Mouse (Mus musculus) liver, embryonic 11.5 days (tissue): ENCODE data around the gene Hfe. TPM values are rescaled to one million over a fixed set of nuclear protein-coding genes. Genes with fewer than 3 reads are reported as not detected.

Experiments
- ATAC-seq: fragments of 200-750 bp; cut with Nextera tagmentation; replicated peaks from 2 replicates; pipeline ENCODE4 v1.8.0; 2017; ENCODE audit warnings: moderate number of reproducible peaks, mild to moderate bottlenecking, moderate TSS enrichment, moderate library complexity; ENCODE audit not compliant: low FRiP score
- DNase-seq: peaks from one replicate; pipeline ENCODE4 v3.0.0-alpha.2; 2017; ENCODE audit warnings: low spot score
- H3K27ac ChIP-seq: fragments of 300-500 bp; sonication (generic); 2 replicates; pipeline ENCODE4 v1.5.1; 2014; ENCODE audit warnings: mild to moderate bottlenecking, low read depth, low read length, control low read depth
- H3K27me3 ChIP-seq: fragments of 300-500 bp; sonication (generic); replicated peaks from 2 replicates; pipeline ENCODE4 v1.6.1; 2014; ENCODE audit warnings: low read length, mixed read lengths; ENCODE audit not compliant: control insufficient read depth, insufficient read depth
- H3K36me3 ChIP-seq: fragments of 300-500 bp; sonication (generic); 2 replicates; pipeline ENCODE4 v1.6.1; 2014; ENCODE audit warnings: mild to moderate bottlenecking, low read length, moderate library complexity, mixed read lengths; ENCODE audit not compliant: control insufficient read depth, insufficient read depth
- H3K4me1 ChIP-seq: fragments of 300-500 bp; sonication (generic); replicated peaks from 2 replicates; pipeline ENCODE4 v1.6.1; 2014; ENCODE audit warnings: low read length, mixed read lengths; ENCODE audit not compliant: control insufficient read depth, insufficient read depth
- H3K4me2 ChIP-seq: fragments of 300-500 bp; sonication (generic); 2 replicates; pipeline ENCODE4 v1.6.1; 2014; ENCODE audit warnings: mild to moderate bottlenecking, control low read depth, moderate library complexity
- H3K4me3 ChIP-seq: fragments of 300-500 bp; sonication (generic); 2 replicates; pipeline ENCODE4 v1.5.1; 2014; ENCODE audit warnings: low read depth, low read length, control low read depth
- H3K9ac ChIP-seq: fragments of 300-500 bp; sonication (generic); 2 replicates; pipeline ENCODE4 v1.6.1; 2014; ENCODE audit warnings: low read depth, low read length, control low read depth
- H3K9me3 ChIP-seq: fragments of 300-500 bp; sonication (generic); 2 replicates; pipeline ENCODE4 v1.6.1; 2016; ENCODE audit warnings: low read length, inconsistent platforms, mixed read lengths; ENCODE audit not compliant: control insufficient read depth
- WGBS: fragments of 180-500 bp; shearing (Covaris S2); extraction: QIAGEN DNeasy Blood & Tissue Kit; methylation state at CpG from one replicate; pipeline ENCODE4 v1.1.7; 2014; 5-methylcytosine and 5-hydroxymethylcytosine counted together
- polyA plus RNA-seq: library from polyadenylated mRNA; unstranded; fragments of >200 nt; fragmentation: Nextera tagmentation; extraction: Ambion mirVana; gene quantifications from 2 replicates; pipeline ENCODE4 v1.2.1, GENCODE M21; 2014

Gene Hfe
- polyA plus RNA-seq, 1 experiment from 2014 or later: 6.1 TPM

- no peaks in the 10 kb centered on the region for H3K27me3 ChIP-seq
- DNase-seq (no peak), ATAC-seq (no peak)
- H3K36me3 ChIP-seq: no peaks in the 10 kb centered on the region
- H3K27ac ChIP-seq: peak overlapping the region; percentile 100
- H3K4me2 ChIP-seq: peak overlapping the region; percentile 91
- peak overlapping the region; percentile 83 for H3K9ac ChIP-seq
- peak overlapping the region; percentile 52 for H3K4me3 ChIP-seq
- H3K9me3 ChIP-seq: no peaks in the 10 kb centered on the region
- 23% methylated on average over 13 of the region's 13 CpGs for WGBS
- peaks cover 7% of the 10 kb centered on the region for H3K4me1 ChIP-seq
These were observed 29.7 kb upstream of the Hfe start for GRCm38 (mm10) chr13:23740256-23740840.

GRCm38 (mm10) chr13:23739922-23740252 lies 29.2 kb upstream of the Hfe start:
- Histone ChIP-seq H3K9ac (peak overlapping the region; percentile 83), H3K9me3 (no peaks in the 10 kb centered on the region), H3K4me3 (peak overlapping the region; percentile 52), H3K27ac (peak overlapping the region; percentile 100), H3K27me3 (no peaks in the 10 kb centered on the region), H3K4me1 (peaks cover 7% of the 10 kb centered on the region), H3K4me2 (peak overlapping the region; percentile 91), H3K36me3 (no peaks in the 10 kb centered on the region)
- WGBS: under 1% methylated on average over 14 of the region's 14 CpGs
- ATAC-seq: no peak
- DNase-seq: no peak

GRCm38 (mm10) chr13:23739069-23739921 lies 28.6 kb upstream of the Hfe start:
- Histone ChIP-seq H3K27ac (peak overlapping the region; percentile 100), H3K9me3 (no peaks in the 10 kb centered on the region), H3K9ac (peak overlapping the region; percentile 83), H3K4me3 (peak overlapping the region; percentile 52), H3K36me3 (no peaks in the 10 kb centered on the region), H3K27me3 (no peaks in the 10 kb centered on the region), H3K4me1 (peaks cover 7% of the 10 kb centered on the region), H3K4me2 (peak overlapping the region; percentile 91)
- DNase-seq (peak; percentile 94), ATAC-seq (peak; percentile 85)
- WGBS: under 1% methylated on average over 39 of the region's 39 CpGs

GRCm38 (mm10) chr13:23738677-23739068 lies 28.0 kb upstream of the Hfe start, which contains the start of gene Hist1h1c:
Gene Hist1h1c (plus strand): TSS chr13:23738808.
- ATAC-seq: peak; percentile 83

GRCm38 (mm10) chr13:23738041-23738440 lies 27.4 kb upstream of the Hfe start:
- DNase-seq: no peak
- H3K4me1 ChIP-seq: peaks cover 7% of the 10 kb centered on the region
- H3K4me2 ChIP-seq: peak overlapping the region; percentile 91
- no peaks in the 10 kb centered on the region for H3K36me3 ChIP-seq
- no peak for ATAC-seq
- peak overlapping the region; percentile 83 for H3K9ac ChIP-seq
- H3K9me3 ChIP-seq: no peaks in the 10 kb centered on the region
- peak overlapping the region; percentile 100 for H3K27ac ChIP-seq
- peak overlapping the region; percentile 52 for H3K4me3 ChIP-seq
- no peaks in the 10 kb centered on the region for H3K27me3 ChIP-seq
- 23% methylated on average over 4 of the region's 4 CpGs for WGBS

More at GRCm38 (mm10) chr13:23738677-23739068, 28.0 kb upstream of the Hfe start, which contains the start of gene Hist1h1c:
- peaks cover 7% of the 10 kb centered on the region for H3K4me1 ChIP-seq
- WGBS: under 1% methylated on average over 30 of the region's 38 CpGs
- DNase-seq: peak; percentile 95
- H3K36me3 ChIP-seq: no peaks in the 10 kb centered on the region
- H3K27ac ChIP-seq: peak within 1 kb of the TSS; percentile 100
- H3K27me3 ChIP-seq: no peaks in the 10 kb centered on the region
- peak within 1 kb of the TSS; percentile 83 for H3K9ac ChIP-seq
- peak within 1 kb of the TSS; percentile 52 for H3K4me3 ChIP-seq
- peak within 1 kb of the TSS; percentile 91 for H3K4me2 ChIP-seq
- H3K9me3 ChIP-seq: no peaks in the 10 kb centered on the region

- Histone ChIP-seq H3K4me3 (no peak overlapping the region), H3K9me3 (no peaks in the 10 kb centered on the region), H3K36me3 (no peaks in the 10 kb centered on the region), H3K4me2 (no peak overlapping the region), H3K27me3 (no peaks in the 10 kb centered on the region), H3K9ac (no peak overlapping the region), H3K4me1 (peaks cover 7% of the 10 kb centered on the region), H3K27ac (peak overlapping the region; percentile 32; the same call in 1 of the 2 replicates)
- 91% methylated on average over 5 of the region's 5 CpGs for WGBS
- DNase-seq (no peak), ATAC-seq (no peak)
These were observed 26.4 kb upstream of the Hfe start for GRCm38 (mm10) chr13:23737091-23737490.

- ATAC-seq (0 out of 2 replicates have a peak, but pooled peaks have one; percentile 29), DNase-seq (no peak)
- Histone ChIP-seq H3K4me3 (no peak overlapping the region), H3K4me1 (peaks cover 12% of the 10 kb centered on the region; the same call in 1 of the 2 replicates), H3K27ac (no peak overlapping the region), H3K4me2 (no peak overlapping the region), H3K36me3 (no peaks in the 10 kb centered on the region), H3K9ac (no peak overlapping the region), H3K27me3 (no peaks in the 10 kb centered on the region), H3K9me3 (no peaks in the 10 kb centered on the region)
- WGBS: 25% methylated on average over 8 of the region's 8 CpGs
These were observed 21.6 kb upstream of the Hfe start for GRCm38 (mm10) chr13:23732156-23732804.

GRCm38 (mm10) chr13:23730479-23730878 lies 19.8 kb upstream of the Hfe start:
- Histone ChIP-seq H3K9ac (no peak overlapping the region), H3K4me2 (peak overlapping the region; percentile 27), H3K9me3 (no peaks in the 10 kb centered on the region), H3K27ac (no peak overlapping the region), H3K4me1 (peaks cover 12% of the 10 kb centered on the region; the same call in 1 of the 2 replicates), H3K27me3 (no peaks in the 10 kb centered on the region), H3K36me3 (no peaks in the 10 kb centered on the region), H3K4me3 (no peak overlapping the region)
- 42% methylated on average over 8 of the region's 8 CpGs for WGBS
- DNase-seq (no peak), ATAC-seq (peak; percentile 50)
